Mouse (Mus musculus): Measurements from ENCODE around the gene Fbxl17.

DNA sequence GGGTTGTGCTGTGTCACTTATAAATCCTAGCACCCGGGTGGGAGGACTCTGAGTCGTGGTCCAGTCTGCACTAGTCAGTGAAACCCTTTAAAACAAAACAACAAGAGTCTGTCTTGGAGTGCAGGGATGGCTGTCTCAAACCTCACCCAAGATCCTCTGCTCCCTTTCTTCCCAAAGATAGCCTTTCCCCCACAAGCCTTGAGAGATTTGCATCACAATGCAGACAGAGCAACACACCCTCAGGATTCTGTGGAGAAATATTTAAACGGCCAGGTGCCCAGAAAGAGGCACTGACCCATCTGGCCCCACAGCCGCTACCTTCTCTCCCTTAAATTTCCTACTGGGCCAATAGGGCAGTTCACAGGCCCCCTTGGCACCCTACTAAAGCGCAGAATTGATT, 323.4 kb downstream of the Fbxl17 start:
- TF ChIP-seq CTCF (IDR thresholded peaks at IDR 0.05; ENCODE audit: extremely low read depth, insufficient read length, insufficient replicate concordance, low read depth, low read length), result no peak
- TF ChIP-seq POLR2A (IDR thresholded peaks at IDR 0.05; ENCODE audit: low read depth, low read length), result no peak

Data from small intestine, adult 2 months (tissue).